Mouse (Mus musculus) kidney, embryonic 16.5 days (tissue): Measurements from ENCODE around the gene Spock1. TPM values are rescaled to one million over a fixed set of nuclear protein-coding genes. Genes with fewer than 3 reads are reported as not detected.

Source experiments
- ATAC-seq: fragments of 200-750 bp; cut with Nextera tagmentation; 2 replicates; pipeline ENCODE4 v1.8.0; 2017; ENCODE audit warnings: moderate TSS enrichment; ENCODE audit not compliant: low FRiP score, low TSS enrichment
- H3K27ac ChIP-seq: fragments of 300-500 bp; sonication (generic); 2 replicates; pipeline ENCODE4 v1.5.1; 2014; ENCODE audit warnings: low read length
- H3K27me3 ChIP-seq: fragments of 300-500 bp; sonication (generic); 2 replicates; pipeline ENCODE4 v1.6.1; 2014; ENCODE audit warnings: low read length, control low read depth, mixed read lengths; ENCODE audit not compliant: insufficient read depth
- H3K36me3 ChIP-seq: fragments of 300-500 bp; sonication (generic); 2 replicates; pipeline ENCODE4 v1.6.1; 2014; ENCODE audit warnings: low read length, control low read depth, mixed read lengths; ENCODE audit not compliant: insufficient read depth
- H3K4me1 ChIP-seq: fragments of 300-500 bp; sonication (generic); 2 replicates; pipeline ENCODE4 v1.6.1; 2014; ENCODE audit warnings: low read length, control low read depth, mixed read lengths; ENCODE audit not compliant: insufficient read depth
- H3K4me2 ChIP-seq: fragments of 300-500 bp; sonication (generic); replicated peaks from 2 replicates; pipeline ENCODE4 v1.6.1; 2014; ENCODE audit warnings: low read depth, low read length
- H3K4me3 ChIP-seq: fragments of 300-500 bp; sonication (generic); 2 replicates; pipeline ENCODE4 v1.5.1; 2014; ENCODE audit warnings: mild to moderate bottlenecking, low read length
- H3K9ac ChIP-seq: fragments of 300-500 bp; sonication (generic); replicated peaks from 2 replicates; pipeline ENCODE4 v1.6.1; 2014; ENCODE audit warnings: low read length
- H3K9me3 ChIP-seq: fragments of 300-500 bp; sonication (generic); 2 replicates; pipeline ENCODE4 v1.6.1; 2016; ENCODE audit warnings: low read length, control low read depth
- WGBS: fragments of 180-500 bp; shearing (Covaris S2); extraction: QIAGEN DNeasy Blood & Tissue Kit; methylation state at CpG from one replicate; pipeline ENCODE4 v1.1.7; 2014; 5-methylcytosine and 5-hydroxymethylcytosine counted together
- polyA plus RNA-seq: library from polyadenylated mRNA; unstranded; fragments of >200 nt; fragmentation: Nextera tagmentation; extraction: Ambion mirVana; gene quantifications from 2 replicates; pipeline ENCODE4 v1.2.1, GENCODE M21; 2015

Gene Spock1
- polyA plus RNA-seq, 1 experiment from 2014 or later: 0.59 TPM

GRCm38 (mm10) chr13:57688926-57689325 lies 219.2 kb downstream of the Spock1 start:
- Histone ChIP-seq H3K36me3 (no peaks in the 10 kb centered on the region), H3K4me2 (no peak overlapping the region), H3K4me1 (no peaks in the 10 kb centered on the region), H3K9ac (no peak overlapping the region), H3K9me3 (no peaks in the 10 kb centered on the region), H3K4me3 (no peak overlapping the region), H3K27ac (no peak overlapping the region), H3K27me3 (no peaks in the 10 kb centered on the region)
- ATAC-seq: no peak
- WGBS: 66% methylated on average over 5 of the region's 5 CpGs

- H3K27ac ChIP-seq: no peak overlapping the region
- H3K9me3 ChIP-seq: no peaks in the 10 kb centered on the region
- no peaks in the 10 kb centered on the region for H3K36me3 ChIP-seq
- no peaks in the 10 kb centered on the region for H3K27me3 ChIP-seq
- 64% methylated on average over 5 of the region's 5 CpGs for WGBS
- no peaks in the 10 kb centered on the region for H3K4me1 ChIP-seq
- no peak overlapping the region for H3K4me3 ChIP-seq
- H3K4me2 ChIP-seq: no peak overlapping the region
- no peak overlapping the region for H3K9ac ChIP-seq
- ATAC-seq: no peak
These were observed 221.7 kb downstream of the Spock1 start for GRCm38 (mm10) chr13:57686437-57686836.

- H3K9ac ChIP-seq: no peak overlapping the region
- H3K4me1 ChIP-seq: no peaks in the 10 kb centered on the region
- no peak overlapping the region for H3K4me3 ChIP-seq
- H3K27me3 ChIP-seq: no peaks in the 10 kb centered on the region
- WGBS: 71% methylated on average over 11 of the region's 11 CpGs
- no peak overlapping the region for H3K4me2 ChIP-seq
- no peak for ATAC-seq
- H3K27ac ChIP-seq: no peak overlapping the region
- H3K9me3 ChIP-seq: no peaks in the 10 kb centered on the region
- no peaks in the 10 kb centered on the region for H3K36me3 ChIP-seq
These were observed 222.9 kb downstream of the Spock1 start for GRCm38 (mm10) chr13:57685201-57685600.

GRCm38 (mm10) chr13:57679591-57679990 lies 228.5 kb downstream of the Spock1 start:
- no peak overlapping the region for H3K4me2 ChIP-seq
- H3K4me1 ChIP-seq: no peaks in the 10 kb centered on the region
- H3K36me3 ChIP-seq: no peaks in the 10 kb centered on the region
- no peak overlapping the region for H3K9ac ChIP-seq
- ATAC-seq: no peak
- H3K4me3 ChIP-seq: no peak overlapping the region
- no peaks in the 10 kb centered on the region for H3K9me3 ChIP-seq
- no peaks in the 10 kb centered on the region for H3K27me3 ChIP-seq
- WGBS: 84% methylated on average over 2 of the region's 2 CpGs
- H3K27ac ChIP-seq: no peak overlapping the region

GRCm38 (mm10) chr13:57676820-57677219 lies 231.3 kb downstream of the Spock1 start:
- no peak overlapping the region for H3K4me2 ChIP-seq
- H3K36me3 ChIP-seq: no peaks in the 10 kb centered on the region
- 77% methylated on average over 1 of the region's 1 CpGs for WGBS
- no peak overlapping the region for H3K4me3 ChIP-seq
- no peak for ATAC-seq
- no peak overlapping the region for H3K9ac ChIP-seq
- no peak overlapping the region for H3K27ac ChIP-seq
- no peaks in the 10 kb centered on the region for H3K4me1 ChIP-seq
- no peaks in the 10 kb centered on the region for H3K27me3 ChIP-seq
- H3K9me3 ChIP-seq: no peaks in the 10 kb centered on the region

GRCm38 (mm10) chr13:57673399-57673798 lies 234.7 kb downstream of the Spock1 start:
- 88% methylated on average over 1 of the region's 1 CpGs for WGBS
- ATAC-seq: no peak
- no peak overlapping the region for H3K9ac ChIP-seq
- H3K27me3 ChIP-seq: no peaks in the 10 kb centered on the region
- H3K27ac ChIP-seq: no peak overlapping the region
- no peak overlapping the region for H3K4me2 ChIP-seq
- H3K4me3 ChIP-seq: no peak overlapping the region
- no peaks in the 10 kb centered on the region for H3K36me3 ChIP-seq
- H3K9me3 ChIP-seq: no peaks in the 10 kb centered on the region
- no peaks in the 10 kb centered on the region for H3K4me1 ChIP-seq

GRCm38 (mm10) chr13:57672762-57673161 lies 235.4 kb downstream of the Spock1 start:
- Histone ChIP-seq H3K4me3 (no peak overlapping the region), H3K9me3 (no peaks in the 10 kb centered on the region), H3K36me3 (no peaks in the 10 kb centered on the region), H3K4me1 (no peaks in the 10 kb centered on the region), H3K4me2 (no peak overlapping the region), H3K9ac (no peak overlapping the region), H3K27me3 (no peaks in the 10 kb centered on the region), H3K27ac (no peak overlapping the region)
- no peak for ATAC-seq
- 82% methylated on average over 3 of the region's 3 CpGs for WGBS

- 56% methylated on average over 9 of the region's 9 CpGs for WGBS
These were observed 236.2 kb downstream of the Spock1 start for GRCm38 (mm10) chr13:57671919-57672318.

GRCm38 (mm10) chr13:57671322-57671721 lies 236.8 kb downstream of the Spock1 start:
- H3K27me3 ChIP-seq: no peaks in the 10 kb centered on the region
- H3K4me2 ChIP-seq: no peak overlapping the region
- no peak overlapping the region for H3K9ac ChIP-seq
- H3K9me3 ChIP-seq: no peaks in the 10 kb centered on the region
- no peak overlapping the region for H3K27ac ChIP-seq
- ATAC-seq: no peak
- H3K4me1 ChIP-seq: no peaks in the 10 kb centered on the region
- 76% methylated on average over 5 of the region's 5 CpGs for WGBS
- H3K36me3 ChIP-seq: no peaks in the 10 kb centered on the region
- H3K4me3 ChIP-seq: no peak overlapping the region

More at GRCm38 (mm10) chr13:57671919-57672318, 236.2 kb downstream of the Spock1 start:
- H3K27ac ChIP-seq: no peak overlapping the region
- H3K9me3 ChIP-seq: no peaks in the 10 kb centered on the region
- no peaks in the 10 kb centered on the region for H3K4me1 ChIP-seq
- H3K36me3 ChIP-seq: no peaks in the 10 kb centered on the region
- no peak overlapping the region for H3K9ac ChIP-seq
- H3K4me3 ChIP-seq: no peak overlapping the region
- no peak for ATAC-seq
- no peaks in the 10 kb centered on the region for H3K27me3 ChIP-seq
- H3K4me2 ChIP-seq: no peak overlapping the region

GRCm38 (mm10) chr13:57667621-57668020 lies 240.5 kb downstream of the Spock1 start:
- no peak overlapping the region for H3K4me2 ChIP-seq
- WGBS: 48% methylated on average over 3 of the region's 3 CpGs
- no peak for ATAC-seq

More at GRCm38 (mm10) chr13:57667621-57668020, 240.5 kb downstream of the Spock1 start:
- no peaks in the 10 kb centered on the region for H3K36me3 ChIP-seq
- no peak overlapping the region for H3K4me3 ChIP-seq
- H3K4me1 ChIP-seq: no peaks in the 10 kb centered on the region
- no peaks in the 10 kb centered on the region for H3K27me3 ChIP-seq
- no peak overlapping the region for H3K9ac ChIP-seq
- no peak overlapping the region for H3K27ac ChIP-seq
- H3K9me3 ChIP-seq: no peaks in the 10 kb centered on the region
